Mouse (Mus musculus) lung, adult 2 months (tissue): ENCODE measurements around the gene Ifih1.

Experiments
- CTCF ChIP-seq: fragments of 200-500 bp; IDR thresholded peaks from 2 replicates; pipeline ENCODE4 v1.5.1; 2011; ENCODE audit warnings: mild to moderate bottlenecking, low read length, control low read depth; ENCODE audit not compliant: insufficient read depth
- POLR2A ChIP-seq: fragments of 200-500 bp; IDR thresholded peaks from 2 replicates; pipeline ENCODE4 v1.6.1; 2011; ENCODE audit warnings: low read depth, mild to moderate bottlenecking, control low read depth, low read length, borderline replicate concordance; ENCODE audit errors: extremely low read depth

- no peak for TF ChIP-seq CTCF
- TF ChIP-seq POLR2A: no peak
Measured at GRCm38 (mm10) chr2:62562661-62563485, 83.2 kb downstream of the Ifih1 start.
